In the genomic region with DNA sequence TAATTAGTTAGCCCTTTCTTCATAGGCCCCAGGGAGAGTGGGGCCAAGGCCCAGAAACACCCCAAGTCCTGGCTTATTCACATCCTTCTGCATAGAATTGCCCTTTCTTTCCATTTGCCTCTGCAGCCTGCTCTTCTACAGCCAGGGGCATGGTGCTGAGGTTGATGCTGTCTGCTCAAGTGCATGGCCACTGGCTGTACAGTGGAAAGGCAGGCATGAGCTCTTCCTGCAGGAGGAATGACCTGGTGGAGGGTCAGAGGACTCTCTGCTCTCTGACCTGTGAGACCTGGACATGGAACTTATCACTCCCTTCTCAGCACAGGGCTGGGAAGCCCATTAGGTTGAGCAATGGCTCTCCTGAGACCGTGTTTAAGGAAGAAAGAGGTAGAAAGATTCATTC, we compare ENCODE assay signal across 12 mouse cellular contexts. TPM values are rescaled to one million over a fixed set of nuclear protein-coding genes. Genes with fewer than 3 reads are reported as not detected.
DNase-seq lines count a peak whose midpoint lies in the region; ATAC-seq and TF ChIP-seq lines count a peak whose summit lies in the region.
"Had no signal": no experiment of that assay in that cellular context is flagged by ENCODE, and none has a peak within 500 bp of the region (broad histone marks: within the 10 kb centered on the region; RNA-seq: fewer than 3 reads in every experiment).

No protein-coding gene starts in this region.

- no peak overlapping the region for H3K4me2 ChIP-seq in lung, postnatal 0 days (replicated peaks; ENCODE audit: low read depth, low read length)
- H3K4me2 ChIP-seq in intestine, embryonic 16.5 days (ENCODE audit: low read depth, low read length), result no peak overlapping the region
- no peak overlapping the region for H3K4me2 ChIP-seq in liver, embryonic 14.5 days (ENCODE audit: low read depth)
- H3K4me2 ChIP-seq: heart, embryonic 15.5 days had no signal

- WGBS in lung, postnatal 0 days, result 93% methylated on average over 1 of the region's 1 CpGs
- 72% methylated on average over 1 of the region's 1 CpGs for WGBS in intestine, embryonic 16.5 days
- 57% methylated on average over 1 of the region's 1 CpGs for WGBS in liver, embryonic 14.5 days (ENCODE audit: insufficient replicate concordance)

- no peak for TF ChIP-seq EP300 in lung, postnatal 0 days (IDR thresholded peaks at IDR 0.05)
- no peak for TF ChIP-seq EP300 in liver, embryonic 14.5 days (IDR thresholded peaks at IDR 0.05; ENCODE audit: low read depth)

- no peak overlapping the region for H3K4me3 ChIP-seq in lung, postnatal 0 days (ENCODE audit: low read depth, low read length)
- H3K4me3 ChIP-seq in intestine, embryonic 16.5 days (ENCODE audit: low read length), result no peak overlapping the region
- no peak overlapping the region for H3K4me3 ChIP-seq in liver, embryonic 14.5 days (ENCODE audit: insufficient read depth in 1 of 2, low read depth in 2 of 2, low read length in 2 of 2)
- H3K4me3 ChIP-seq: heart, embryonic 15.5 days; hindbrain, embryonic 10.5 days; midbrain, embryonic 10.5 days had no signal

- TF ChIP-seq CTCF in lung, postnatal 0 days (IDR thresholded peaks at IDR 0.05), result peak; percentile 21; the same call in 1 of the 2 replicates
- peak; percentile 21; the same call in 1 of the 2 replicates for TF ChIP-seq CTCF in liver, embryonic 14.5 days (IDR thresholded peaks at IDR 0.05; ENCODE audit: low read depth)

- H3K9me3 ChIP-seq in lung, postnatal 0 days (ENCODE audit: low read length), result no peaks in the 10 kb centered on the region
- H3K9me3 ChIP-seq in intestine, embryonic 16.5 days (ENCODE audit: control insufficient read depth, low read length), result no peaks in the 10 kb centered on the region
- H3K9me3 ChIP-seq in liver, embryonic 14.5 days (ENCODE audit: control insufficient read depth, low read length), result no peaks in the 10 kb centered on the region
- H3K9me3 ChIP-seq: G1E; heart, embryonic 15.5 days; hindbrain, embryonic 10.5 days; midbrain, embryonic 10.5 days had no signal

- H3K27me3 ChIP-seq in lung, postnatal 0 days (replicated peaks; ENCODE audit: insufficient read depth, low read length), result no peaks in the 10 kb centered on the region
- H3K27me3 ChIP-seq in intestine, embryonic 16.5 days (replicated peaks; ENCODE audit: control insufficient read depth, insufficient read depth, low read length), result no peaks in the 10 kb centered on the region
- H3K27me3 ChIP-seq in liver, embryonic 14.5 days (ENCODE audit: control insufficient read depth, insufficient read depth, low read length), result no peaks in the 10 kb centered on the region
- H3K27me3 ChIP-seq: heart, embryonic 15.5 days had no signal

- ATAC-seq in lung, postnatal 0 days, result no peak
- ATAC-seq in intestine, embryonic 16.5 days, result peak; percentile 52
- ATAC-seq in liver, embryonic 14.5 days (ENCODE audit: insufficient read depth), result peak; percentile 29; the same call in 1 of the 2 replicates

- no peaks in the 10 kb centered on the region for H3K4me1 ChIP-seq in lung, postnatal 0 days (ENCODE audit: insufficient read depth, low read depth, low read length)
- peaks cover 12% of the 10 kb centered on the region for H3K4me1 ChIP-seq in intestine, embryonic 16.5 days (ENCODE audit: control insufficient read depth, insufficient read depth, low read length)
- H3K4me1 ChIP-seq in liver, embryonic 14.5 days (replicated peaks; ENCODE audit: control insufficient read depth in 2 of 2, insufficient read depth in 2 of 2, low read length in 1 of 2), result peaks cover 0 to 12% of the 10 kb centered on the region in 2 experiments; a peak in 2 of 4 replicates
- H3K4me1 ChIP-seq: hindbrain, embryonic 10.5 days; midbrain, embryonic 10.5 days had no signal

- H3K36me3 ChIP-seq in lung, postnatal 0 days (ENCODE audit: insufficient read depth, low read length), result no peaks in the 10 kb centered on the region
- H3K36me3 ChIP-seq in intestine, embryonic 16.5 days (ENCODE audit: control insufficient read depth, insufficient read depth, low read length), result no peaks in the 10 kb centered on the region
- H3K36me3 ChIP-seq in liver, embryonic 14.5 days (replicated peaks; ENCODE audit: control insufficient read depth, insufficient read depth, low read depth), result no peaks in the 10 kb centered on the region
- H3K36me3 ChIP-seq: G1E; heart, embryonic 15.5 days; hindbrain, embryonic 10.5 days; midbrain, embryonic 10.5 days had no signal

- H3K27ac ChIP-seq in lung, postnatal 0 days (ENCODE audit: low read length), result no peak overlapping the region
- H3K27ac ChIP-seq in intestine, embryonic 16.5 days (ENCODE audit: low read length), result peak overlapping the region; percentile 8; the same call in 1 of the 2 replicates
- no peak overlapping the region for H3K27ac ChIP-seq in liver, embryonic 14.5 days
- H3K27ac ChIP-seq: heart, embryonic 15.5 days; hindbrain, embryonic 10.5 days; midbrain, embryonic 10.5 days had no signal

- DNase-seq in lung, postnatal 0 days (ENCODE audit: low spot score), result no peak
- DNase-seq in lung, postnatal 4 days, result no peak
- DNase-seq in liver, embryonic 14.5 days (ENCODE audit: low read depth in 3 of 3, low spot score in 3 of 3), result no peak
- no peak for DNase-seq in right cerebral cortex, postnatal 14 days
- no peak for DNase-seq in left cerebral cortex, postnatal 10 days (ENCODE audit: extremely low spot score in 1 of 2, low spot score in 2 of 2)
- no peak for DNase-seq in kidney, postnatal 36 days
- DNase-seq: cerebellum, adult 18-20 months had no signal

- intact Hi-C loops in left cerebral cortex, postnatal 10 days (cut with DNase I), result loop anchor here (5.0 to 10.0 kb wide), 2 partner anchors 333 to 935 kb away; a partner anchor contains a TSS

- no peak overlapping the region for H3K9ac ChIP-seq in lung, postnatal 0 days (replicated peaks; ENCODE audit: low read depth)
- H3K9ac ChIP-seq in intestine, embryonic 16.5 days (ENCODE audit: low read depth, low read length), result no peak overlapping the region; the same call in 1 of the 2 replicates
- H3K9ac ChIP-seq in liver, embryonic 14.5 days (replicated peaks), result no peak overlapping the region
- H3K9ac ChIP-seq: heart, embryonic 15.5 days had no signal

RNA-seq across cellular contexts. Expression of a gene that starts 35.8 kb away (rescaled TPM):
- 6.4 and 7.1 TPM in 2 replicates for polyA plus RNA-seq in lung, postnatal 0 days (2015; fragmentation: Nextera tagmentation; extraction: Ambion mirVana)
- 6.8 and 6.9 TPM in 2 replicates for polyA plus RNA-seq in intestine, embryonic 16.5 days (2015; fragmentation: Nextera tagmentation; extraction: Ambion mirVana)
- polyA plus RNA-seq in liver, embryonic 14.5 days (2012; rRNA removed), result 2.3 TPM in 2 replicates
- polyA plus RNA-seq in liver, embryonic 14.5 days (2014; fragmentation: Nextera tagmentation; extraction: Ambion mirVana), result 1.6 and 1.7 TPM in 2 replicates
- 10 to 100 TPM; 29.4 to 32.2 TPM for total RNA-seq in left cerebral cortex, postnatal 10 days (2021)
- polyA plus RNA-seq: G1E had no signal

RNA-seq across cellular contexts. Expression of a gene that starts 58.7 kb away (rescaled TPM):
- 5.9 and 6.3 TPM in 2 replicates for polyA plus RNA-seq in lung, postnatal 0 days (2015; fragmentation: Nextera tagmentation; extraction: Ambion mirVana)
- polyA plus RNA-seq in intestine, embryonic 16.5 days (2015; fragmentation: Nextera tagmentation; extraction: Ambion mirVana), result 7.2 and 7.3 TPM in 2 replicates
- polyA plus RNA-seq in liver, embryonic 14.5 days (2012; rRNA removed), result 2.5 and 4.2 TPM in 2 replicates
- 3.5 and 5.2 TPM in 2 replicates for polyA plus RNA-seq in liver, embryonic 14.5 days (2014; fragmentation: Nextera tagmentation; extraction: Ambion mirVana)
- 10 to 100 TPM; 28.0 to 28.4 TPM for total RNA-seq in left cerebral cortex, postnatal 10 days (2021)
